Mouse (Mus musculus) skeletal muscle tissue, adult 2 months (tissue): ENCODE measurements around the gene Astn1.

ENCODE experiments used
- DNase-seq: peaks from one replicate; pipeline ENCODE4 v3.0.0-alpha.2; 2012; ENCODE audit warnings: low read depth, low spot score

The Astn1 gene

GRCm38 (mm10) chr1:158516558-158516957 lies 154.5 kb downstream of the Astn1 start:
- no peak for DNase-seq

- DNase-seq, result no peak
Observed at GRCm38 (mm10) chr1:158536195-158536594, 174.1 kb downstream of the Astn1 start.

GRCm38 (mm10) chr1:158536867-158537266 lies 174.8 kb downstream of the Astn1 start:
- DNase-seq, result no peak

GRCm38 (mm10) chr1:158545095-158545494 lies 183.0 kb downstream of the Astn1 start:
- no peak for DNase-seq

GRCm38 (mm10) chr1:158546513-158546912 lies 184.4 kb downstream of the Astn1 start:
- DNase-seq, result no peak

- no peak for DNase-seq
Observed at GRCm38 (mm10) chr1:158547592-158548211, 185.6 kb downstream of the Astn1 start.

- DNase-seq, result no peak
Observed at GRCm38 (mm10) chr1:158548319-158548718, 186.2 kb downstream of the Astn1 start.

GRCm38 (mm10) chr1:158549616-158550015 lies 187.5 kb downstream of the Astn1 start:
- no peak for DNase-seq

- no peak for DNase-seq
Observed at GRCm38 (mm10) chr1:158551951-158552350, 189.9 kb downstream of the Astn1 start.

GRCm38 (mm10) chr1:158553341-158553740 lies 191.3 kb downstream of the Astn1 start:
- no peak for DNase-seq

- no peak for DNase-seq
Observed at GRCm38 (mm10) chr1:158554020-158554505, 192.0 kb downstream of the Astn1 start.

- no peak for DNase-seq
Observed at GRCm38 (mm10) chr1:158573168-158573567, 211.1 kb downstream of the Astn1 start.

- no peak for DNase-seq
Observed at GRCm38 (mm10) chr1:158573597-158573996, 211.5 kb downstream of the Astn1 start.

GRCm38 (mm10) chr1:158575997-158576396 lies 213.9 kb downstream of the Astn1 start:
- DNase-seq, result no peak

GRCm38 (mm10) chr1:158581806-158582205 lies 219.7 kb downstream of the Astn1 start:
- no peak for DNase-seq

- no peak for DNase-seq
Observed at GRCm38 (mm10) chr1:158588903-158589302, 226.8 kb downstream of the Astn1 start.

- DNase-seq, result peak; percentile 4
Observed at GRCm38 (mm10) chr1:158596726-158597448, 234.8 kb downstream of the Astn1 start.

GRCm38 (mm10) chr1:158597996-158598395 lies 235.9 kb downstream of the Astn1 start:
- DNase-seq, result no peak

- no peak for DNase-seq
Observed at GRCm38 (mm10) chr1:158599435-158599834, 237.4 kb downstream of the Astn1 start.

- no peak for DNase-seq
Observed at GRCm38 (mm10) chr1:158603056-158603455, 241.0 kb downstream of the Astn1 start.

- DNase-seq, result no peak
Observed at GRCm38 (mm10) chr1:158604149-158604548, 242.1 kb downstream of the Astn1 start.

- no peak for DNase-seq
Observed at GRCm38 (mm10) chr1:158605597-158605996, 243.5 kb downstream of the Astn1 start.

- no peak for DNase-seq
Observed at GRCm38 (mm10) chr1:158606324-158606723, 244.3 kb downstream of the Astn1 start.
